Mouse (Mus musculus): ENCODE results near the gene Faf1. TPM values are rescaled to one million over a fixed set of nuclear protein-coding genes. Genes with fewer than 3 reads are reported as not detected.

Gene Faf1
- total and polyA plus RNA-seq, 2 experiments from 2014 or later: 33.7 to 36.8 TPM

- DNase-seq (ENCODE audit: low spot score) (peak; percentile 12), ATAC-seq (ENCODE audit: low FRiP score) (no peak)
- no peak overlapping the region for H3K4me3 ChIP-seq (ENCODE audit: low read depth, low read length)
- H3K9ac ChIP-seq (replicated peaks; ENCODE audit: low read length, poor library complexity, severe bottlenecking): no peak overlapping the region
- H3K36me3 ChIP-seq (ENCODE audit: insufficient read depth, low read length): no peaks in the 10 kb centered on the region
- no peaks in the 10 kb centered on the region for H3K27me3 ChIP-seq (ENCODE audit: insufficient read depth, low read length)
- H3K9me3 ChIP-seq (ENCODE audit: low read length): no peaks in the 10 kb centered on the region
- H3K4me2 ChIP-seq (ENCODE audit: low read depth, low read length, poor library complexity, severe bottlenecking): no peak overlapping the region
- no peak for TF ChIP-seq CTCF (IDR thresholded peaks at IDR 0.05)
- WGBS: 77% methylated on average over 1 of the region's 1 CpGs
- H3K4me1 ChIP-seq (ENCODE audit: insufficient read depth, low read length): no peaks in the 10 kb centered on the region
- H3K27ac ChIP-seq (ENCODE audit: low read depth, low read length): no peak overlapping the region
Measured at GRCm38 (mm10) chr4:109735754-109736153, 59.4 kb downstream of the Faf1 start.

- Histone ChIP-seq H3K36me3 (ENCODE audit: insufficient read depth, low read length) (no peaks in the 10 kb centered on the region), H3K4me2 (ENCODE audit: low read depth, low read length, poor library complexity, severe bottlenecking) (no peak overlapping the region), H3K4me1 (ENCODE audit: insufficient read depth, low read length) (no peaks in the 10 kb centered on the region), H3K4me3 (ENCODE audit: low read depth, low read length) (no peak overlapping the region), H3K9me3 (ENCODE audit: low read length) (no peaks in the 10 kb centered on the region), H3K9ac (replicated peaks; ENCODE audit: low read length, poor library complexity, severe bottlenecking) (no peak overlapping the region), H3K27me3 (ENCODE audit: insufficient read depth, low read length) (no peaks in the 10 kb centered on the region), H3K27ac (ENCODE audit: low read depth, low read length) (no peak overlapping the region)
- TF ChIP-seq CTCF (IDR thresholded peaks at IDR 0.05): peak; percentile 66
- ATAC-seq (ENCODE audit: low FRiP score) (no peak), DNase-seq (ENCODE audit: low spot score) (no peak)
- 78% methylated on average over 2 of the region's 2 CpGs for WGBS
Measured at GRCm38 (mm10) chr4:109743984-109744383, 67.6 kb downstream of the Faf1 start.

GRCm38 (mm10) chr4:109759031-109759430 lies 82.6 kb downstream of the Faf1 start:
- Histone ChIP-seq H3K27ac (ENCODE audit: low read depth, low read length) (no peak overlapping the region), H3K4me3 (ENCODE audit: low read depth, low read length) (no peak overlapping the region), H3K4me2 (ENCODE audit: low read depth, low read length, poor library complexity, severe bottlenecking) (no peak overlapping the region)

GRCm38 (mm10) chr4:109759901-109760300 lies 83.5 kb downstream of the Faf1 start:
- Histone ChIP-seq H3K9ac (replicated peaks; ENCODE audit: low read length, poor library complexity, severe bottlenecking) (no peak overlapping the region), H3K27ac (ENCODE audit: low read depth, low read length) (no peak overlapping the region), H3K4me1 (ENCODE audit: insufficient read depth, low read length) (no peaks in the 10 kb centered on the region), H3K27me3 (ENCODE audit: insufficient read depth, low read length) (no peaks in the 10 kb centered on the region), H3K9me3 (ENCODE audit: low read length) (no peaks in the 10 kb centered on the region), H3K4me2 (ENCODE audit: low read depth, low read length, poor library complexity, severe bottlenecking) (no peak overlapping the region), H3K4me3 (ENCODE audit: low read depth, low read length) (no peak overlapping the region), H3K36me3 (ENCODE audit: insufficient read depth, low read length) (no peaks in the 10 kb centered on the region)
- TF ChIP-seq CTCF (IDR thresholded peaks at IDR 0.05): no peak
- no peak for DNase-seq (ENCODE audit: low spot score)
- ATAC-seq (ENCODE audit: low FRiP score): no peak
- WGBS: 55% methylated on average over 2 of the region's 2 CpGs

More at GRCm38 (mm10) chr4:109759031-109759430, 82.6 kb downstream of the Faf1 start:
- H3K36me3 ChIP-seq (ENCODE audit: insufficient read depth, low read length): no peaks in the 10 kb centered on the region
- no peaks in the 10 kb centered on the region for H3K27me3 ChIP-seq (ENCODE audit: insufficient read depth, low read length)
- DNase-seq (ENCODE audit: low spot score) (peak; percentile 75), ATAC-seq (ENCODE audit: low FRiP score) (no peak)
- no peaks in the 10 kb centered on the region for H3K9me3 ChIP-seq (ENCODE audit: low read length)
- H3K4me1 ChIP-seq (ENCODE audit: insufficient read depth, low read length): no peaks in the 10 kb centered on the region
- 9% methylated on average over 2 of the region's 2 CpGs for WGBS
- H3K9ac ChIP-seq (replicated peaks; ENCODE audit: low read length, poor library complexity, severe bottlenecking): no peak overlapping the region
- peak; percentile 85 for TF ChIP-seq CTCF (IDR thresholded peaks at IDR 0.05)

GRCm38 (mm10) chr4:109760501-109760900 lies 84.1 kb downstream of the Faf1 start:
- Histone ChIP-seq H3K36me3 (ENCODE audit: insufficient read depth, low read length) (no peaks in the 10 kb centered on the region), H3K9ac (replicated peaks; ENCODE audit: low read length, poor library complexity, severe bottlenecking) (no peak overlapping the region)

GRCm38 (mm10) chr4:109762768-109763501 lies 86.5 kb downstream of the Faf1 start:
- Histone ChIP-seq H3K9me3 (ENCODE audit: low read length) (no peaks in the 10 kb centered on the region), H3K27ac (ENCODE audit: low read depth, low read length) (no peak overlapping the region), H3K4me1 (ENCODE audit: insufficient read depth, low read length) (no peaks in the 10 kb centered on the region), H3K9ac (replicated peaks; ENCODE audit: low read length, poor library complexity, severe bottlenecking) (no peak overlapping the region), H3K36me3 (ENCODE audit: insufficient read depth, low read length) (no peaks in the 10 kb centered on the region), H3K4me2 (ENCODE audit: low read depth, low read length, poor library complexity, severe bottlenecking) (no peak overlapping the region), H3K27me3 (ENCODE audit: insufficient read depth, low read length) (no peaks in the 10 kb centered on the region), H3K4me3 (ENCODE audit: low read depth, low read length) (no peak overlapping the region)
- ATAC-seq (ENCODE audit: low FRiP score): no peak
- 32% methylated on average over 7 of the region's 7 CpGs for WGBS
- DNase-seq (ENCODE audit: low spot score): peak; percentile 62
- no peak for TF ChIP-seq CTCF (IDR thresholded peaks at IDR 0.05)

More at GRCm38 (mm10) chr4:109760501-109760900, 84.1 kb downstream of the Faf1 start:
- H3K9me3 ChIP-seq (ENCODE audit: low read length): no peaks in the 10 kb centered on the region
- H3K4me3 ChIP-seq (ENCODE audit: low read depth, low read length): no peak overlapping the region
- WGBS: 71% methylated on average over 3 of the region's 3 CpGs
- DNase-seq (ENCODE audit: low spot score): no peak
- no peak for ATAC-seq (ENCODE audit: low FRiP score)
- no peak overlapping the region for H3K4me2 ChIP-seq (ENCODE audit: low read depth, low read length, poor library complexity, severe bottlenecking)
- no peak overlapping the region for H3K27ac ChIP-seq (ENCODE audit: low read depth, low read length)
- no peak for TF ChIP-seq CTCF (IDR thresholded peaks at IDR 0.05)
- no peaks in the 10 kb centered on the region for H3K27me3 ChIP-seq (ENCODE audit: insufficient read depth, low read length)
- H3K4me1 ChIP-seq (ENCODE audit: insufficient read depth, low read length): no peaks in the 10 kb centered on the region
